Mouse (Mus musculus) cortical plate, adult 2 months (tissue): ENCODE measurements around the gene Senp2. TPM values are rescaled to one million over a fixed set of nuclear protein-coding genes. Genes with fewer than 3 reads are reported as not detected.

Experiments used
- H3K27ac ChIP-seq: fragments of 200-500 bp; 2 replicates; pipeline ENCODE4 v1.5.1; 2012; ENCODE audit warnings: low read length, control low read depth, inconsistent platforms; ENCODE audit not compliant: insufficient read depth
- H3K4me1 ChIP-seq: fragments of 200-500 bp; 2 replicates; pipeline ENCODE4 v1.6.1; 2011; ENCODE audit warnings: low read length; ENCODE audit not compliant: control insufficient read depth, insufficient read depth
- H3K4me3 ChIP-seq: fragments of 200-500 bp; 2 replicates; pipeline ENCODE4 v1.5.1; 2011; ENCODE audit warnings: mild to moderate bottlenecking, low read length, control low read depth; ENCODE audit not compliant: insufficient read depth
- CTCF ChIP-seq: fragments of 200-500 bp; IDR thresholded peaks from 2 replicates; pipeline ENCODE4 v1.5.1; 2011; ENCODE audit warnings: mild to moderate bottlenecking, control low read depth, low read length; ENCODE audit not compliant: insufficient read depth; ENCODE audit errors: extremely low read depth
- POLR2A ChIP-seq: fragments of 200-500 bp; IDR thresholded peaks from 2 replicates; pipeline ENCODE4 v1.6.1; 2011; ENCODE audit warnings: mild to moderate bottlenecking, low read length, control low read depth; ENCODE audit not compliant: insufficient read depth; ENCODE audit errors: extremely low read depth
- polyA plus RNA-seq: library from polyadenylated mRNA; depleted of rRNA; stranded (reverse); fragments of >200 nt; gene quantifications from 2 replicates; pipeline ENCODE4 v1.2.3, GENCODE M21; 2012

Senp2 gene
- polyA plus RNA-seq, 1 experiment = 61.0 TPM

DNA sequence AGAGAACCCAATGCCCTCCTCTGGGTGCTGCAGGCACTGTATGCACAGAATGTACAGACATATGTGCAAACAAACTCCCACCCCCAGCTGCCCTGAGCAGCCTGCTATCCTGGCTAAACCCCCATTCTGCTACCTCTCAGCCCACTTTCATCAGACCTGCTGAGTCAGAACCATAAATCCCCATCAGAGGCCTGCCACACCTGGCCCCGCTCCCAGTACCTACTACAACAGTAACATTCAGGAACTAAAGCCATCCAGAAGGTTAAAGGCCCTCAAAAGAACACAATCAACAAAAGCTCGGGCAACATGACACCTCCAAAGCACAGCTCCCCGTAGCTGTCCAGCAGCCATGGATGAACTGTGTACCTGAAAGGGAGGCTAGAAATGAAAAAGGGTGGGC lies 7.7 kb upstream of the Senp2 start:
- Histone ChIP-seq H3K4me1 (no peaks in the 10 kb centered on the region; the same call in 1 of the 2 replicates), H3K4me3 (no peak overlapping the region), H3K27ac (no peak overlapping the region)
- TF ChIP-seq CTCF = no peak
- TF ChIP-seq POLR2A = no peak

DNA sequence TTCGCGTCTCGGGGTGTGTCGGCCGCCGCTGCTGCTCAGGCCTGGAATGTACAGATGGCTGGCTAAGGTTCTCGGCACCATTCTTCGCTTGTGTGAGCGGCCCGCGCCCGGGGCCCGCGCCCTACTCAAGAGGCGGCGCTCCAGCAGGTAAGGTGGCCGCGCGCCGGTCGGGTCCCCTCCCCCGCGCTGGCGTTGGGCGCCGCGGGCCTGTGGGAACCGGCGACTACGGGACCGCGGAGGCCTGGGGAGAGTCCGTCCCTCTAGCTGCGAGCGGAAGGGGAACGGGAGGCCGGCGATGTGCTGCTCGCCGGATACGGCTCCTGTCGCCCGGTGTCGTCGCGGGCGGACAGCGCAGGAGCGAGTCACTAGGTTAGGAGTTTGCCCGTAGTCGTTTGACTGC lies 312 bp downstream of the Senp2 start:
- TF ChIP-seq CTCF (no peak), POLR2A (no peak)
- Histone ChIP-seq H3K27ac (no peak overlapping the region), H3K4me1 (peaks cover 1% of the 10 kb centered on the region; the same call in 1 of the 2 replicates), H3K4me3 (peak overlapping the region; percentile 64)

DNA sequence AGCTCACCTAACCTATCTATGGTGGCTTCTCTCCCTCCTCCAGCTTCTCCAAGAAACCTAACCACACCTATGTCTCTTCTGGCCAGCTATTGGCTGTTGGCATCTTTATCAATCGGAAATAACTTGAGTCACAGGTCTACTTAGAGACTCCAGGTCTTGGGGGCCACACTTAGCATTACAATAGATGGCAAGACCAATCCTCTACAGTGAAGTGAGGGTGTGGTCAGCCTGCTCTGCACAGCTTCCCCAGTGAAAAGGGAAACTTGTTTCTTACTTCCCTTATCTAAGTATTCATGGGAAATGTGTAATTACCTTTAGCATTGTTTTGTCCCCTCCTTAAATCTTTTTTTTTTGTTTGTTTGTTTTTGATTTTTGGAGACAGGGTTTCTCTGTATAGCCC lies 6.3 kb downstream of the Senp2 start:
- Histone ChIP-seq H3K4me3 (no peak overlapping the region), H3K4me1 (no peaks in the 10 kb centered on the region), H3K27ac (no peak overlapping the region)
- TF ChIP-seq CTCF (no peak), POLR2A (no peak)

DNA sequence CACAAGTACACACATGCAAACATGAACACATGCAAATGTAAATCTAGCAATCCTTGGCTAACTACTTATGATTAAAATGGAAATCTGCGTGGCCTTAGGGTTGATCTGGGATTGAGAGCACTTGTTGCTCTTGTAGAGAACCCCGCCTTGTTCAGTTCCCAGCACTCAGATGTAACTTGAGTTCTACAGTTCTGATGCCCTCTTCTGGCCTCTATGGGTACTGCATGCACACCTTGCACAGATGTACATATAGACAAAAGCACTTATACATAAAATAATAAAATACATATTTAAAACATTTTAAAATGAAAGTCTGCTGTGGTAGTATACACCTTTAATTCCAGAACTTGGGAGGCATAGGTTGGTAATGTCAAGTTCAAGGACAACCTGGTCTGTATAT lies 12.8 kb downstream of the Senp2 start:
- Histone ChIP-seq H3K4me1 (no peaks in the 10 kb centered on the region), H3K27ac (no peak overlapping the region), H3K4me3 (no peak overlapping the region)
- 0 out of 2 replicates have a peak, but pooled peaks have one; percentile 5 for TF ChIP-seq CTCF
- TF ChIP-seq POLR2A = no peak

DNA sequence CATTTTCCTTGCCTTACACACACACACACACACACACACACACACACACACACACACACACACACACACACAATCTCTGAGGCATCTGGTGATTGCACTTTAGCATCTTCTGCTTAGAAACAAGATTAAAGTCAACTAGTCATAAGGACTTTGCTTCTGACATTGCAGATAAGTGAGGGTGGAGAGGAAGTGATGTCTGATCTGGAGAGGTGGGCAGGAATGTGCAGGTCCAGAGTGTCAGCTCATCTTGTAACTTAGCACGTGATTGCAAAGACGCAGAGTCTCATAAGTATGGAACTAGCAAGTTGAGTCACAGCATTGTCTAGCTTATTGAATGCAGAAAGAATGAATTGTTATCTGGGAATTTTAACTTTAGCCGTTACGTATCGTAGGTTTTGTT lies 18.2 kb downstream of the Senp2 start:
- Histone ChIP-seq H3K27ac (no peak overlapping the region), H3K4me3 (no peak overlapping the region)
- no peak for TF ChIP-seq POLR2A
- TF ChIP-seq CTCF = no peak

GRCm38 (mm10) chr16:22038554-22038953 lies 29.3 kb downstream of the Senp2 start:
- no peak overlapping the region for H3K4me3 ChIP-seq
- no peaks in the 10 kb centered on the region for H3K4me1 ChIP-seq
- TF ChIP-seq CTCF = no peak
- no peak for TF ChIP-seq POLR2A
- no peak overlapping the region for H3K27ac ChIP-seq

More for the DNA sequence above, 18.2 kb downstream of the Senp2 start:
- no peaks in the 10 kb centered on the region for H3K4me1 ChIP-seq

GRCm38 (mm10) chr16:22039978-22040377 lies 30.7 kb downstream of the Senp2 start:
- H3K4me1 ChIP-seq = no peaks in the 10 kb centered on the region
- TF ChIP-seq CTCF = no peak
- TF ChIP-seq POLR2A = no peak
- no peak overlapping the region for H3K27ac ChIP-seq
- no peak overlapping the region for H3K4me3 ChIP-seq

- H3K27ac ChIP-seq = no peak overlapping the region
- H3K4me1 ChIP-seq = no peaks in the 10 kb centered on the region
- TF ChIP-seq POLR2A (no peak), CTCF (no peak)
- H3K4me3 ChIP-seq = no peak overlapping the region
Measured at GRCm38 (mm10) chr16:22043830-22044229, 34.5 kb downstream of the Senp2 start.

GRCm38 (mm10) chr16:22045930-22046329 lies 36.6 kb downstream of the Senp2 start:
- TF ChIP-seq CTCF = no peak
- TF ChIP-seq POLR2A = no peak
- Histone ChIP-seq H3K4me3 (no peak overlapping the region), H3K27ac (no peak overlapping the region), H3K4me1 (no peaks in the 10 kb centered on the region)

DNA sequence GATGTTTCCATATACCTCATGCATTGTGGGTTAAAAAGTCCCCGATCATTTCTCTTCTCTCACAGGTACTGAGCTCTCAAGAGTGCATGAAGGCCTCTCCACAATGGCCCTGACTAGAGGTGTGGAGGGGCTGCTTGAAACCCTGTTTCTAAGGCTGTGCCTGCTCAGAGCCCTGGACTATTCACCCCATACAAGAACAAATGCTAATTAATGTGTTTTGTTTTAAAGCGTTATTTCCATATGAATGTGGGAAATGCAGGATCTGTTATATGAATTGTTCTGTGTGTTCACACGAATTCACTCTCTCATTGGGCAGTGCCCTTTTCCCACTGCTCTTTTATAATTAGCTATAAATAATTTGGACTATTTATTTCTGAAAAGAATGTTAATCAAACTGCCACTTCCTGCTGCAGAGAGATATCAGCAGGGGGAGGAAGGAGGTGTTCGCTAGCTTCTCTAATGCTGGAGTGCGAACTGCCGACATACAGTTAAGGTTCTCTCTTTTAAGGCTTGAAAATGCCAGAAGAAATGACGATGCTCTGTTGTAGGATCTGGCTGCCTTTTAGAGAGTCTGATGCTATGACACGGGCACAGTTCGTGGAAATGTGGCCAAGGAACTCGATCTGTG lies 37.6 kb downstream of the Senp2 start:
- no peak overlapping the region for H3K4me3 ChIP-seq
- no peak overlapping the region for H3K27ac ChIP-seq
- TF ChIP-seq CTCF (no peak), POLR2A (no peak)
- H3K4me1 ChIP-seq = no peaks in the 10 kb centered on the region
